Mouse (Mus musculus): ENCODE data around the gene Tmpo. TPM values are rescaled to one million over a fixed set of nuclear protein-coding genes. Genes with fewer than 3 reads are reported as not detected.

Tmpo gene
- total RNA-seq, 2 experiments from 2014 or later: 40.4 to 40.6 TPM

DNA sequence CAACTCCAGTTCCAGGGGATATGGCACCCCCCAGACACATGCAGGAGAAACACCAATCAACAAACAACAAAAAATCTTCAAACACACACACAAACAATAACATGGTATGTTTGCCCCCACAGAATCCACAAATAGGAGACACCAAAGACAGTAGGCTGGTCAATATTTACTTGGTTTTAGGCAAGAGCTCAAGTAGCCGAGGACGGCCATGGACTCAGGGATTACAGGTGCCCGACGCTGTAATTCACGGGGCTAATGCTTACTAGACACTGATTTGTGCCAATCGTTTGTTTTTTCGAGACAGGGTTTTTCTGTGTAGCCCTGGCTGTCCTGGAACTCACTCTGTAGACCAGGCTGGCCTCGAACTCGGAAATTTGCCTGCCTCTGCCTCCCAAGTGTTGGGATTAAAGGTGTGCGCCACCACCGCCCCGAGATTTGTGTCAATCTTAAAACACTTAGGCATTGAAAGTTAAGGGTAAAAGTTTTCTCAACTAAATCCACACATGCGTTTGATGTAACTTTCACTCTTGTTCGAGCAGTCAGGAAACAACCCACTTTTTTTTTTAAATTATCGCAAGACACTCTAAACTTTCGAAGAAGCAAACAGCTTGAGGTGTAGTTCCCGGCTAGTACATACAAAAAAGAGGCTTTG is 11.6 kb downstream of the Tmpo start:
- Histone ChIP-seq H3K4me3 (peak overlapping the region; percentile 96), H3K27ac (no peak overlapping the region)
- no peak for TF ChIP-seq CTCF (IDR thresholded peaks at IDR 0.05)
- DNase-seq (ENCODE audit: extremely low spot score in 1 of 2, low spot score in 2 of 2): no peak
- intact Hi-C loops (cut with DNase I): loop anchor here (2.0 kb wide), 1 partner anchor 67 kb away; no protein-coding TSS in a partner anchor

GRCm38 (mm10) chr10:91167352-91167751 is 13.8 kb downstream of the Tmpo start:
- H3K27ac ChIP-seq: no peak overlapping the region
- DNase-seq (ENCODE audit: extremely low spot score in 1 of 2, low spot score in 2 of 2): no peak
- H3K4me3 ChIP-seq: no peak overlapping the region
- intact Hi-C loops (cut with DNase I): no loop called here
- TF ChIP-seq CTCF (IDR thresholded peaks at IDR 0.05): no peak

DNA sequence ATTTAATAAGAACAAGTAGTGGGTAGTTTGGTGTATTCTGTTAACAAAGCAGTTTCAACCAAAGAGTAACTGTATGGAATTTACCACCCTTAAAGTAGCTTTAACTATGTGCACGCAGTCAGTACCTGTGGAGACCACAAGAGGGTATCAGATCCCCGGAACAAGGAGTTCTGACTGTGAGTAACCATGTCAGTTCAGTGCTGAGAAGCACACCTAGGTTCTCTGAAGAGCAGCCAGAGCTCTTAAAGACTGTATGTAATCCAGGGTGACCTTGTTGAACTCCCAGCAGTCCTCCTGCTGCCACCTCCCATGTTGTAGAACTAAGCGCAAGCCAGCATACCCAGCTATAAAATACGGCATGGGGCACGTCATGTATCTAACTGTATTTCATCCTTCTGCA is 14.2 kb downstream of the Tmpo start:
- Histone ChIP-seq H3K4me3 (no peak overlapping the region), H3K27ac (no peak overlapping the region)
- no peak for DNase-seq (ENCODE audit: extremely low spot score in 1 of 2, low spot score in 2 of 2)
- intact Hi-C loops (cut with DNase I): no loop called here
- peak; percentile 80 for TF ChIP-seq CTCF (IDR thresholded peaks at IDR 0.05)

- Histone ChIP-seq H3K27ac (no peak overlapping the region), H3K4me3 (no peak overlapping the region)
- TF ChIP-seq CTCF (IDR thresholded peaks at IDR 0.05): no peak
- no peak for DNase-seq (ENCODE audit: extremely low spot score in 1 of 2, low spot score in 2 of 2)
- intact Hi-C loops (cut with DNase I): no loop called here
Measured at GRCm38 (mm10) chr10:91165850-91166249, 15.3 kb downstream of the Tmpo start.

DNA sequence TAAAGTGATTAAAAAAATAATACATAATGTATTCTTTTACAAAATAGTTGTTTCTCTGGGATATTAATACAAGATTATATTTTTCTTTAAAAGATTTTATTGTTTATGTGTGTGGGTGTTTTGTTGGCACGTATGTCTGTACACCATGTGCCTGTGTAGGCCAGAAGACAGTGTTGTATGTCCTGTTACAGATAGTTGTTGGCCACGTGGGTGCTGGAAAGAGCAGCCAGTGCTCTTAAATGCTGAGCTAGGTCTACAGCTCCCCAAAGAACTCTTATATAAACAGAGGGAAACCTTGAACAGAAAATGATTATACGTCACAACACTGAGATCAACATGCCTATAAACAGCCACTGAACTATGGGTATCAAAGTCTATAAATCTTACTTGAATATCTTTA is 16.6 kb downstream of the Tmpo start:
- Histone ChIP-seq H3K4me3 (no peak overlapping the region), H3K27ac (no peak overlapping the region)
- intact Hi-C loops (cut with DNase I): no loop called here
- DNase-seq (ENCODE audit: extremely low spot score in 1 of 2, low spot score in 2 of 2): no peak
- no peak for TF ChIP-seq CTCF (IDR thresholded peaks at IDR 0.05)

- Histone ChIP-seq H3K27ac (no peak overlapping the region), H3K4me3 (no peak overlapping the region)
- intact Hi-C loops (cut with DNase I): no loop called here
- DNase-seq (ENCODE audit: extremely low spot score in 1 of 2, low spot score in 2 of 2): no peak
- no peak for TF ChIP-seq CTCF (IDR thresholded peaks at IDR 0.05)
Measured at GRCm38 (mm10) chr10:91162511-91163163, 18.5 kb downstream of the Tmpo start.

- Histone ChIP-seq H3K4me3 (no peak overlapping the region), H3K27ac (no peak overlapping the region)
- intact Hi-C loops (cut with DNase I): no loop called here
- no peak for TF ChIP-seq CTCF (IDR thresholded peaks at IDR 0.05)
- no peak for DNase-seq (ENCODE audit: extremely low spot score in 1 of 2, low spot score in 2 of 2)
Measured at GRCm38 (mm10) chr10:91162077-91162476, 19.0 kb downstream of the Tmpo start.

DNA sequence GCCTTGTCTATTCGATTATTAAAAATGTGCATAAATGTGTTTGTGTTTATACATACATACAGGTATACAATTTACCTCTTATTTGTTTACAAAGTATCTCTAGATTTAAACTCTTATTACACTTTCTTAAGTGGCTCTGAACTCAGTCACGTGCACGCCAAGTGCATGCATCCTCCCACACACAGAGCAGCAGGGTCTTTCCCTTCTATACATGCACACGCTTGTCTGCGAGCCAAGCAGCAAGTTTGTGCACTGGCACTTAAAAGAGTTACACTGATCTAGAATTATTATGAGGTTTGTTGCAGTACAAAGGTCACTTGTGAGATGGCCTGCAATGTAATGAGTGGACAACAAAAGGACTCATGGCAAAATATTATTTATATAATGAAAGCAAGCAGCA is 20.1 kb downstream of the Tmpo start:
- no peak for DNase-seq (ENCODE audit: extremely low spot score in 1 of 2, low spot score in 2 of 2)
- TF ChIP-seq CTCF (IDR thresholded peaks at IDR 0.05): no peak
- H3K4me3 ChIP-seq: no peak overlapping the region
- H3K27ac ChIP-seq: no peak overlapping the region
- intact Hi-C loops (cut with DNase I): no loop called here

DNA sequence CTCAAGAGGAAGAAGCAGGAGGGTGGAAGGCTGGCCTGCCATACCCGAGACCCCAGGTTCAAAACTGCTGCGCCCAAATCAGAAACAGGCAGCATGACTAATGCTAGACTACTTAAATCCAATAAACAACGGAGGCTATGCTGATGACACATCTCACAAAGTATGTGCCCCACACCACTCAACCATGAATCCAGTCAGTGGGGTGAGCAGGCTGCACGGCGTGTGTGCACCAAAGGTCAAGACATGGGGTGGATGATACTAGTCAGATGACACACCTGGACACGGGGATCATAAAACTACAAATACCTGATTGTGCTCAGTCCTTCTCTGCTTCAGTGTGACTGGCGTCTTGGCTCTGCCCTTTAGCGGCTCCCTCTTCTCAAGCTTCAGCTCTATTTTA is 22.7 kb downstream of the Tmpo start:
- no peak overlapping the region for H3K27ac ChIP-seq
- H3K4me3 ChIP-seq: no peak overlapping the region
- intact Hi-C loops (cut with DNase I): no loop called here
- no peak for DNase-seq (ENCODE audit: extremely low spot score in 1 of 2, low spot score in 2 of 2)
- no peak for TF ChIP-seq CTCF (IDR thresholded peaks at IDR 0.05)

- Histone ChIP-seq H3K4me3 (no peak overlapping the region), H3K27ac (no peak overlapping the region)
- TF ChIP-seq CTCF (IDR thresholded peaks at IDR 0.05): no peak
- no peak for DNase-seq (ENCODE audit: extremely low spot score in 1 of 2, low spot score in 2 of 2)
- intact Hi-C loops (cut with DNase I): no loop called here
Measured at GRCm38 (mm10) chr10:91156338-91156737, 24.8 kb downstream of the Tmpo start.

- no peak overlapping the region for H3K27ac ChIP-seq
- TF ChIP-seq CTCF (IDR thresholded peaks at IDR 0.05): no peak
- DNase-seq (ENCODE audit: extremely low spot score in 1 of 2, low spot score in 2 of 2): no peak
- H3K4me3 ChIP-seq: no peak overlapping the region
- intact Hi-C loops (cut with DNase I): no loop called here
Measured at GRCm38 (mm10) chr10:91153894-91154503, 27.1 kb downstream of the Tmpo start.

DNA sequence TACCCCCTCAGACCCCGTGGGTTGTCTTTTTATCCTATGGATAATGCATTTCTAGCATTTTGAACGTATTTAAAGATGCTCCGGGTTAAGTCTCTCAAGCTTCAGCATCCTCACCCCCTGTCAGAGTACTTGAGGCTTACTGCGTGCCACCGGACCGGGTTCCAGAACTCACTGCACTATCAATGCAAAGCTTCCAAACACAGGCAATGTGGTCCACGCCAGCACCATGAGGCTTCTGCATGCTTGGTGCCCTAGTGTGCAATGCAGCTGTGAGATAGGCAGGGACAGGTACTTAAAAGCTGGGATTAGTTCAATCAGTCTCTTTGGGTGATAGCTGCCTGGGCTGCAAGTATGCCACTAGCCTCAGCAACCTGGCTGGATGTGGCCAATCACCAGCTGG is 35.7 kb downstream of the Tmpo start:
- Histone ChIP-seq H3K4me3 (no peak overlapping the region), H3K27ac (no peak overlapping the region)
- DNase-seq (ENCODE audit: extremely low spot score in 1 of 2, low spot score in 2 of 2): no peak
- TF ChIP-seq CTCF (IDR thresholded peaks at IDR 0.05): no peak
- intact Hi-C loops (cut with DNase I): no loop called here
